Mouse (Mus musculus) megakaryocyte, embryonic 14.5 days (primary cell): ENCODE measurements around the gene Sdhb.

Experiments used
- FLI1 ChIP-seq: IDR thresholded peaks from 2 replicates; pipeline ENCODE4 v1.6.1; 2012; ENCODE audit warnings: low read length, inconsistent platforms, mixed read lengths
- GATA1 ChIP-seq: IDR thresholded peaks from 3 replicates; pipeline ENCODE4 v1.6.1; 2012; ENCODE audit warnings: mixed read lengths, low read length, inconsistent platforms, borderline replicate concordance

DNA sequence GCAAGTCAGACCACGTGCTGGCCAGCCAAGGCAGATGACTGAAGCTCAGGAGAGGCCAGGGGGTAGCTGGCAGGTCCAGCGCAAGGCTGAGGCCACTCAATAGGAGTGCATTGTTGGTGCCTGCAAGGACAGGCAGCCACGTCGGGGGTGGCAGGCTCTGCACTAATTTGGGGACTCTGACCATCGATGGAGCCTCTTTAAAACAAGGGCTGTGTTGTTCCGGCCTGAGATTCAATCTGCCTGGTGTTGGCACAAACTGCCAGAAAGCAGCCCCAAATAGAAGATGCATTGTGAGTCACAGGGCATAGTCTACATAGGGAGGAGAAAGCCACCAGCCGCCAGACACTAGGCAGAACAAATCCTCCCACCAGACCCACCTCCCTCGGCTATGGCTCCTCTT, 31.3 kb upstream of the Sdhb start:
- TF ChIP-seq FLI1 (no peak), GATA1 (no peak)
